In the genomic region with DNA sequence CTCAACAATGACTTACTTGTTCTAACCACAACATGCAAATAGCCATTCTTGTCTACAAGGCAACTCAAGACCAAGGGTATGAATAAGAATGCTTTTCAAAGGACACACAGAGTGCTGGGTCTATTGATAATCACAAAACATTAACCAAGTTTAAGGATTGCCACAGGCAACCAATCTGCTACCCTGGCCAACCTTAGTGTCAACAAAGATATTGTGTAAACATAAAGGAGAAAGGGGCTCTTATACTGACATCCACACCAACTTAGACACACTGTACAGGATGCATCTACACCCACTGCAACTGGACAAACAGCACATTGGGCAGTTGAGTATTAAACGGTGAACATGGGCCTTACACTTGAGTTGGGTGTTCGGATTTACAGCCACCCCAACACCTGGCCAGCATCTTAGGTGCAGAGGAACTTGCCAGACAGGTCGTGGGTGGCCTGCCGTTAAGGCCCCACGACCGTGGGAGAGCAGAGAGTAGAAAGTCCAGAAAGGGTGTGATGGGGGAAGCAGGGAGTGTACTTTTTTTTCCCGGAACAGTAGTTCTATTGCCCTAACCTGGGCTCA, we compare ENCODE assay signal across 8 mouse cellular contexts. TPM values are rescaled to one million over a fixed set of nuclear protein-coding genes. Genes with fewer than 3 reads are reported as not detected.
DNase-seq lines count a peak whose midpoint lies in the region; ATAC-seq and TF ChIP-seq lines count a peak whose summit lies in the region.

No protein-coding gene starts in this region.

- no peaks in the 10 kb centered on the region for H3K27me3 ChIP-seq in kidney, embryonic 16.5 days (ENCODE audit: insufficient read depth, low read length)
- H3K27me3 ChIP-seq in hindbrain, embryonic 16.5 days (replicated peaks; ENCODE audit: control insufficient read depth, insufficient read depth, low read length), result no peaks in the 10 kb centered on the region; the same call in 1 of the 2 replicates
- no peaks in the 10 kb centered on the region for H3K27me3 ChIP-seq in midbrain, embryonic 15.5 days (replicated peaks)

- no peak for DNase-seq in kidney, postnatal 36 days
- peak; percentile 53 for DNase-seq in brain, embryonic 14.5 days (ENCODE audit: low read depth)
- no peak for DNase-seq in adrenal gland, adult 8-10 months
- no peak for DNase-seq in thymus, postnatal 0 days (ENCODE audit: low spot score)

- no peak for TF ChIP-seq POLR2A in brain, embryonic 14.5 days (IDR thresholded peaks at IDR 0.05; ENCODE audit: borderline replicate concordance, extremely low read depth, insufficient read depth, insufficient read length, poor library complexity, severe bottlenecking)

- H3K9me3 ChIP-seq in kidney, embryonic 16.5 days (ENCODE audit: low read length), result no peaks in the 10 kb centered on the region
- no peaks in the 10 kb centered on the region for H3K9me3 ChIP-seq in hindbrain, embryonic 16.5 days (ENCODE audit: control insufficient read depth, low read length)
- no peaks in the 10 kb centered on the region for H3K9me3 ChIP-seq in midbrain, embryonic 15.5 days

- peak overlapping the region; percentile 84 for H3K4me3 ChIP-seq in kidney, embryonic 16.5 days (ENCODE audit: low read length)
- H3K4me3 ChIP-seq in hindbrain, embryonic 16.5 days (ENCODE audit: low read length), result peak overlapping the region; percentile 80
- H3K4me3 ChIP-seq in midbrain, embryonic 15.5 days, result peak overlapping the region; percentile 79

- no peaks in the 10 kb centered on the region for H3K36me3 ChIP-seq in kidney, embryonic 16.5 days (ENCODE audit: insufficient read depth, low read length)
- no peaks in the 10 kb centered on the region for H3K36me3 ChIP-seq in hindbrain, embryonic 16.5 days (ENCODE audit: control insufficient read depth, insufficient read depth, low read length)
- no peaks in the 10 kb centered on the region for H3K36me3 ChIP-seq in midbrain, embryonic 15.5 days (replicated peaks)

- H3K4me2 ChIP-seq in kidney, embryonic 16.5 days (replicated peaks; ENCODE audit: low read depth, low read length), result peak overlapping the region; percentile 94
- peak overlapping the region; percentile 98 for H3K4me2 ChIP-seq in hindbrain, embryonic 16.5 days (ENCODE audit: low read length)
- peak overlapping the region; percentile 96 for H3K4me2 ChIP-seq in midbrain, embryonic 15.5 days

- no peak for TF ChIP-seq CTCF in brain, embryonic 14.5 days (IDR thresholded peaks at IDR 0.05; ENCODE audit: borderline replicate concordance, extremely low read depth, insufficient read depth, insufficient read length)

- peaks cover 24% of the 10 kb centered on the region for H3K4me1 ChIP-seq in kidney, embryonic 16.5 days (ENCODE audit: insufficient read depth, low read length)
- H3K4me1 ChIP-seq in hindbrain, embryonic 16.5 days (ENCODE audit: control insufficient read depth, insufficient read depth, low read depth, low read length), result peaks cover 12% of the 10 kb centered on the region
- peaks cover 25% of the 10 kb centered on the region for H3K4me1 ChIP-seq in midbrain, embryonic 15.5 days

- peak overlapping the region; percentile 98 for H3K9ac ChIP-seq in kidney, embryonic 16.5 days (replicated peaks; ENCODE audit: low read length)
- H3K9ac ChIP-seq in hindbrain, embryonic 16.5 days (ENCODE audit: low read depth, low read length), result peak overlapping the region; percentile 94
- H3K9ac ChIP-seq in midbrain, embryonic 15.5 days, result peak overlapping the region; percentile 98; the same call in 1 of the 2 replicates

- 22% methylated on average over 7 of the region's 7 CpGs for WGBS in kidney, embryonic 16.5 days
- 36% methylated on average over 7 of the region's 7 CpGs for WGBS in hindbrain, embryonic 16.5 days
- WGBS in midbrain, embryonic 15.5 days, result 32% methylated on average over 7 of the region's 7 CpGs

- H3K27ac ChIP-seq in kidney, embryonic 16.5 days (ENCODE audit: low read length), result peak overlapping the region; percentile 96; the same call in 1 of the 2 replicates
- peak overlapping the region; percentile 94 for H3K27ac ChIP-seq in hindbrain, embryonic 16.5 days (ENCODE audit: low read depth, low read length)
- peak overlapping the region; percentile 96 for H3K27ac ChIP-seq in midbrain, embryonic 15.5 days

- peak; percentile 18 for ATAC-seq in kidney, embryonic 16.5 days (ENCODE audit: low FRiP score, low TSS enrichment)
- peak; percentile 41 for ATAC-seq in hindbrain, embryonic 16.5 days
- ATAC-seq in midbrain, embryonic 15.5 days (replicated peaks), result peak; percentile 18; the same call in 1 of the 2 replicates
- ATAC-seq in monocyte, adult 5-6 weeks (replicated peaks; ENCODE audit: insufficient number of reproducible peaks, low FRiP score, low TSS enrichment, poor library complexity, severe bottlenecking), result no peak

RNA-seq across cellular contexts. Expression of gene Casd1, which starts 0.5 kb away (rescaled TPM):
- polyA plus RNA-seq in kidney, embryonic 16.5 days (2015; fragmentation: Nextera tagmentation; extraction: Ambion mirVana), result 29.7 and 30.1 TPM in 2 replicates
- polyA plus RNA-seq in brain, embryonic 14.5 days (2012; rRNA removed), result 46.6 and 51.4 TPM in 2 replicates
- 42.1 and 43.4 TPM in 2 replicates for polyA plus RNA-seq in hindbrain, embryonic 16.5 days (2015; fragmentation: Nextera tagmentation; extraction: Ambion mirVana)
- polyA plus RNA-seq in midbrain, embryonic 15.5 days (2015; fragmentation: Nextera tagmentation; extraction: Ambion mirVana), result 46.0 and 47.5 TPM in 2 replicates
- 10 to 100 TPM; 34.7 to 50.3 (median 38.3) TPM for total RNA-seq in adrenal gland, adult 8-10 months (2022)
- 15.0 and 16.8 TPM in 2 replicates for polyA plus RNA-seq in thymus, postnatal 0 days (2015; fragmentation: Nextera tagmentation; extraction: Ambion mirVana)
- total RNA-seq in monocyte, adult 5-6 weeks (2017), result 19.5 to 42.0 TPM (median 24.1 TPM) in 3 replicates
